Mouse (Mus musculus) induced T-regulatory cell, adult 2 months (primary cell): ENCODE results near the gene Ceacam9.
"Not testable (repeated sequence)": the region's sequence is repeated elsewhere in the genome, so short reads cannot be mapped to it uniquely, and the experiment has no call there.

Experiments
- DNase-seq: peaks from one replicate; pipeline ENCODE4 v3.0.0-alpha.2; 2012; ENCODE audit warnings: low read depth

The Ceacam9 gene

DNA sequence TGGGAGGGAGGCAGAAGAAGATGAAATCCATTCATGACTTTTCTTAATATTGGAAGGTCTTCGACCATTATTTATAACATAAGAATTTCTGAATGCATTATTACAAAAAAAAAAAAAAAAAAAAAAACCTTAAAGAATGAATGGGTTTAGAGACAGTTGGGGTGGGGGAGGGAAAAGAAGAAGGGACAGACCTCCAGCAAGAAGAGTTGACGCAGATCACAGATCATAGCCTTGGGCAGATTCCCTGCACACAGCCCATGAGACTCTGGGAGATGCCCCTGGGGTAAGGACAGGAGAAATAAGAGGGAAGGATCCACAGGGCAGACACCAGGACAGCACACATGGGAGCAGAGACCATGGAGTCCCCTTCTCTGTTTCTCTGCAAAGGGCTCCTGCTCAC is at the start of gene Ceacam9:
Gene Ceacam9 (plus strand): TSS at position 301 of the 400 bp plus-strand sequence.
- DNase-seq = no peak

DNA sequence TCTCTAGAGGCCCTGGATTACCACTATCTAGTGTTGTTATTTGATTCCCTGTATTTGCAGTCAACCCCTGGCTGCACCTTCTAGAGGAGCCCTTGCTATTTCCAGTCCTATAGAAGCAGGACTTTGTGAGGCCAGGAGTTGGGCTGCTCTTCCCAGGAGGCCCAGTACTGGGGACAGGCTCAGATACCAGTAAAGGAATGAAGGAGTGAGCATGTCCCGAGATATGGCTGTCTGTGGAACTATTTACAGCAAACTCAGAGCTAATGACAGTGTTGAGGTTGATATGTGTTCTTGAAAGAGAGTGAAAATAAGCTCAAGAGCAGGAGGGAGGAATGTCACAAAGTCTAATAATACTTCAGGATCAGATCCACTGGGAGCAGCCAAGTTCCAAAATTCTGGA is 47.9 kb upstream of the Ceacam9 start:
- DNase-seq = no peak

DNA sequence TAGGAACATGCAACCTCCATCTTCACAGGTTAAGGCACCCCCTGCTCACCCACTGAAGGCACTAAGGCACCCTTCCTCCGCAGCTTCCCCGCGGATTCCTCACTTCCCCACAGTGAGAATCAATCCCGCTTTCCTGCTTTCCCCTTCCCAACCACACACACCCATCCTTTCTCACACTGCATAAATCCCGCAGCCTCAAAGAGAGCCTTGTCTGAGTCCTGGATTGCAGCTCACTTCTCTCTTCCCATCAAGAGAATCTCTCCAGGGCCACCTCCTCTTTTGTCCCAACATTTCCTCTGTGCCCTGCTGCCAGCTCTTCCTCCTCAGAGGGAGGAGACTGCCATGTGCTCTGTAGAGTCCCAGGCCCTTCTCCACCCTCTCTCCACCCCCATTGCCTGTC is 47.0 kb upstream of the Ceacam9 start:
- not testable (repeated sequence) for DNase-seq

DNA sequence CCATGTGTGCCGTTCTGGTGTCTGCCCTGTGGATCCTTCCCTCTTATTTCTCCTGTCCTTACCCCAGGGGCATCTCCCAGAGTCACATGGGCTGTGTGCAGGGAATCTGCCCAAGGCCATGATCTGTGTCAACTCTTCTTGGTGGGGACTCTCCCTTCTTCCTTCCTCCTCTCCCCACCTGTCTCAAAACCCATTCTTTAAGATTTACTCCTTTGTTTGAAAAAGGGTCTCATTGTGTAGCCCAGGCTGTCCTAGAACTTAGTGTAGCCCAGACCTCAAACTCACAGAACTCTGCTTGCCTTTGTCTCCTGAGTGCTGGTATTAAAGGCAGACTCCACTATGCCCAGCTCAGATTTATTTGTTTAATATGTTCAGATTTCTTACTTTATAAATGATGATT is 46.1 kb upstream of the Ceacam9 start, which contains the start of gene Ceacam15:
Gene Ceacam15 (minus strand): TSS at position 101 of the 400 bp plus-strand sequence.
- DNase-seq = no peak

DNA sequence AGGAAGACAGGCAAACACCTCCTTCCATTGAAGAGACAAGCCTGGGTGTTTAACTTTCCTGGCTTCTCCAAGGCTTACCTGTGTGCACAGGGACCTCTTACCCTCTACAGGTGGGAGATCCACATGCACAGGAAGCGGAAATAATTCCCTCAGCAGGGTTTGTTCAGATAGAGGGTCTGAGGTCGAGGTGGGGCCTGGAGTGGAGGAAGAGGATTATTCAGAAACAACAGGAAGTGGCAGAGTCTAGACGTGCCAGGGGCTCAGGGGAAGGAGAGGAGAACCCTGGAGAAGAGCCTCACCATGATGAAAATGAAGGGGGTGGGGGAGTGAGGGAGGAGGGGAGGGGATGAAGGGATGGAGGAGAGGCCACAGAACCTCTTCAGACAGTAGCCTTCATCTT is 41.5 kb upstream of the Ceacam9 start:
- DNase-seq = not testable (repeated sequence)

DNA sequence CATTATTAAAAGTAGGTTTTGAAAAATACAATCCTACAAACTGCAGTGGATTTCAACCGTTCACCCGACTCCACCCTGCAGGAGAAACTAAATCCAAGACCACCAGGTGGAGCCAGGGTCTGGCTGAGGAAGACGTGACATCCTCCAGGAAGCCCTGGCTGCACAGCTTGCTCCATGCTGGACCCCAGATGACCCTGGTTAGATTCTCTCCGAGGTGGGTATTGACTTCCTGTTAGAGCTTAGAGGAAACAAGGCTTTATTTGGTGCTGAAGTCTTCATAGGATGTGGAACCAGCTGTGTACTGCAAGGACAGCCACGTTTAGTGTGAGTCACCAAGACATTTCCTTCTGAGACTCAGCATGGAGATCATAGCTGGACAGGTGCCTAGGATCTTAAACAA is 32.5 kb upstream of the Ceacam9 start:
- DNase-seq = no peak

DNA sequence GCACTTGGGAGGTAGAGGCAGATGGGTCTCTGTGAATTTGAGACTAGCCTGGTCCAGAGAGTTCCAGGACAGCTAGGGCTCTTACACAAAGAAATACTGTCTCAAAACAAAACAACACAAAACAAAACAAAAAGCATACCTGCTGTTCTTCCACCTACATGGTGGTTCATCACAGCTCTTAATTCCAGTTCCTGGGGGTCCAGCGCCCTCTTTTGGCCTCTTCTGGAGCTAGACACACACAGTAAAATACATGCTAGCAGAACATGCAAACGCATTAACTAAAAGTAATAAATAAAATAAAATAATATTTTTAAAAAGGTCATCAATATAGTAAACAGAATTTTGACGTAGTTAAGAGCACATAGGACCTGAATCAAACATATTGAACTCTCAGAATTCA is 26.7 kb upstream of the Ceacam9 start:
- DNase-seq = peak; percentile 83

DNA sequence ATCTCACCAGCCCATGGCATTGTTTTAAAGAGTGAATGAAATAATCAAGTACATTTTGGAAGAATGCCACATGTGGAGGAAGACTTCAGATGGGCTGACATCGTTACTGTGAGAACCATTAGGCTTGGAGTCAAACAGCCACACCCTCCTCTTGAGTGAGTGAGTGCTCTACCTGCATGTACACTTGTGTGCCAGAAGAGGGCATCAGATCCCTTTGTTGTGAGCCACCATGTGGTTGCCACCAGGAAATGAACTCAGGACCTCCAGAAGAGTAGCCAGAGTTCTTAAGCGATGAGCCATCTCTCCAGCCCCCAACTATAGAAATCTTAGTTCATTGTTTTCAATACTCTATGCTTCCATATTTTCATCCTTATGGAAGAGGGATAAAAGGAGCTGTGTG is 22.7 kb upstream of the Ceacam9 start:
- DNase-seq = peak; percentile 67

DNA sequence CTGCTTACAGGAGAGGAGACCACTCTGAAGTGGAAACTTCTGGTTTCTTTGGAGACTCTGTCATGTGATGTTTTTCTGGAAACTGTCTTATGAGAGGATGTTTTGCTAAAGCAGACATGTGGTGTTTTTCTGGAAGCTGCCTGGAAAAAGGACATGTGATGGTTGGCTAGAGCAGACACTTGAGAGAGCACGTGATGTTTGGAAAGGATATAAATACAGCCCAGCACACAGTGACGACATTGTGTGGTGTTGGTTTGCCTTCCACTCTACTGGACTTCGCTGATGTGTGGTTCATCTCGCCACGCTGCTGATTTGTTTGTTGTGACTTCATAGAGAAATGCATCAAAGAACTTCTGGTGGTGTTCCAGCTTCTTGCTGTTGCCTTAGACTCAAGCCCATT is 21.1 kb upstream of the Ceacam9 start:
- no peak for DNase-seq

DNA sequence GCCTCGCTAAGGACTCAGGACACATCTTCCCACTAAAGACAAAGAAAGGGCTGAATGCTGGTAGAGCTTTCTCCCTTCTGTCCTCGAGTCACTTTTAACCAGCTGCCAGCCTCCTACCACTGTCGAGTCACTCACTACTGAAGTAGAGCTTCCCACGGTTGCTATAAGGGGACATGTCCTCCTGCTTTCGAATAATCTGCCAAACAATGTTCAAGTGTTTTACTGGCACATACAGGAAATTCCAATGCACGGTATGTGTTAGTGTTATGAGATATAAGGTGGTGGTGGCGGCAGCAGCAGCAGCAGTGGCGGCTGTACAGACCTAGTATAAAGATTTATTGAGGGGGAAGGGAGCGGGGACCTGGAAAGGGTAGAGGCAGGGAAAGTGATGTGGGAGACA is 15.3 kb upstream of the Ceacam9 start:
- no peak for DNase-seq

DNA sequence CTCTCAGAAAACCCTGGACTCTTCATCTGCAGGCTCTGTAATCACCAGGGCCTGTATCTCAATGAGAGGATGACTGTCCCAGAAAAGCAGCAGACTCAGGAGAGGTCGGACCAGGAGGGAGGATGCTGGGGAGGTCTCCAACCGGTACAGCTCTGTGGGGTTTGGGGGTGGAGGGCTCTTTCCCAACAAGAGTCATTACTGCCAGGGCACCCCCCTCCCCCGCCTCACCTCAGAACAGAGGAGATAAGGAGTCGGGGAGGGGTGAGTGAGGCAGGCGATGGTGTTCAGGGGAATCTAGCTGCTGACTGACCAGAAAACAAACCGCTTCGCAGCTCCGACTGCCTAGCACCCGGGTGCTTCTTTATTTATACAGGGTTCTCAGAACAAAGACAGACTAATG is 13.5 kb upstream of the Ceacam9 start:
- no peak for DNase-seq

DNA sequence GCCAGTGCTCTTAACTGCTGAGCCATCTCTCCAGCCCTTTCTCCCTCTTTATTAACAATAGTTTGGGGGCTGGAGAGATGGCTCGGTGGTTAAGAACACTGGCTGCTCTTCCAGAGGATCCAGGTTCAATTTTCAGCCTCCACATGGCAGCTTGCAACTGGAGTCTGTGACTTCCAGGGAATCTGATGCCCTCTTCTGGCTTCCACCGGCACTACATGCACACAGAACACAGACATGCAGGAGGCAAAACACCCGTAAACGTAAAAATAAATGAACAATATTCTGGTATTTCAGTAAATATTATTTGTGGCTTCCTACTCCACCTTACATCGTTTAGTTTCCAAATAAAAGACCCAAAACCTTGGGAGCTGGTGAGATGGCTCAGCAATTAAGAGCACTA is 11.1 kb upstream of the Ceacam9 start:
- peak; percentile 49 for DNase-seq

DNA sequence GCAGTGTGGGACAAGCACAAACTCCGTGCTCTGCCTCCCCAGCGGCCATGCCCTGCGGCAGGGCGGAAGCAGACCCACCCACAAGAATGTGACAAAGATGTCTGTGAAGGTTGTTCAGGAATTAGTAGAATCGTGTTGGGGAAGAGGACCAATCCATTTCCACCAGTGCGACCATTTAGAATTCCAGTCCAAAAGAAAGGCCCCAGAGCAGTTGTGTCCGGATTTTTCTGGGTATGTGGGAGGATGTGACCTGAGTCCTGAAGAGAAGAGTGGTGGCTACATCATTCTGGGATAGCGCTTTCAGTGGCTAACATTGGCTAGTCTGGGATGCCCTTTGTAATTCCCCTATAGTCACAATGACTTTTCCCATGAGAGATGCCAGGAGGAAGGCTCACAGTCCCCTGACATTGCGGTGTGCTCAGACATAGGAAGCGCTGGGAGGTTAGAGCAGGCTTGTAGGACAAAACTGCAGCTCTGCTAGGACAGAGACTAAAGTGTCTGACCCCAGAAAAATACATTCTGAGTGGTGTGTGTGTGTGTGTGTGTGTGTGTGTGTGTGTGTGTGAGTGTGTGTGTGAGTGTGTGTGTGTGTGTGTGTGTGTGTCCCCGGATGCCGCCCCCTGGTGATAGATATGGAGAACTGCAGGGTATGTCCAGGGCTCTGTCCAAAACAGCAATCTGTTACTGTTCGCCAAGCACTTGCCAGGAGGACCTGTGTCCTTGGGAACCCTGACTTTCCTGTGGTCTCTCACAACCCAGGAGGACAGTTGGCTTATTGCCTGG is 8.9 kb upstream of the Ceacam9 start:
- DNase-seq = peak; percentile 26

DNA sequence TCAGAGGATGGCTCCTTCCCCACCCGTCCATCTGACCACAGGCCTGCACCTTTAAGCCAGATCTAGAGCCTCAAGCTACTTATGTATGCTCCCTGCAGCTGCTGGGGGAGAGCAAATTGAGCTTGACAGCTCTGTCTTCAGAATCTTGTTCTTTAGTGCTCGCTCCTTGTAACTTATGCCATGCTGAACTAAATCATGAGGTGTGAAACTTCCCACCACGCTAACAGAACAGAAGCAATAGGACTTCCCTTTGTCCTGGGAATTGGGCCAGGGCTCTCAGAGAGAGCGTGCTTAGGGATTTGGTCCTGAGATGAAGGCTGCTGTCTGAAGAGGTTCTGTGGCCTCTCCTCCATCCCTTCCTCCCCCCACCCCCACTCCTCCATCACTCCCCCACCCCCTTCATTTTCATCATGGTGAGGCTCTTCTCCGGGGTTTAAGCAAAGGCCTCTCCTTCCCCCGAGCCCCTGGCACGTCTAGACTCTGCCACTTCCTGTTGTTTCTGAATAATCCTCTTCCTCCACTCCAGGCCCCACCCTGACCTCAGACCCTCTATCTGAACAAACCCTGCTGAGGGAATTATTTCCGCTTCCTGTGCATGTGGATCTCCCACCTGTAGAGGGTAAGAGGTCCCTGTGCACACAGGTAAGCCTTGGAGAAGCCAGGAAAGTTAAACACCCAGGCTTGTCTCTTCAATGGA is 5.1 kb upstream of the Ceacam9 start:
- DNase-seq = not testable (repeated sequence)

DNA sequence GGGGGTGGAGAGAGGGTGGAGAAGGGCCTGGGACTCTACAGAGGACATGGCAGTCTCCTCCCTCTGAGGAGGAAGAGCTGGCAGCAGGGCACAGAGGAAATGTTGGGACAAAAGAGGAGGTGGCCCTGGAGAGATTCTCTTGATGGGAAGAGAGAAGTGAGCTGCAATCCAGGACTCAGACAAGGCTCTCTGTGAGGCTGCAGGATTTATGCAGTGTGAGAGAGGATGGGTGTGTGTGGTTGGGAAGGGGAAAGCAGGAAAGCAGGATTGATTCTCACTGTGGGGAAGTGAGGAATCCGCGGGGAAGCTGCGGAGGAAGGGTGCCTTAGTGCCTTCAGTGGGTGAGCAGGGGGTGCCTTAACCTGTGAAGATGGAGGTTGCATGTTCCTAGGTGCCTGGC is 761 bp downstream of the Ceacam9 start:
- not testable (repeated sequence) for DNase-seq

DNA sequence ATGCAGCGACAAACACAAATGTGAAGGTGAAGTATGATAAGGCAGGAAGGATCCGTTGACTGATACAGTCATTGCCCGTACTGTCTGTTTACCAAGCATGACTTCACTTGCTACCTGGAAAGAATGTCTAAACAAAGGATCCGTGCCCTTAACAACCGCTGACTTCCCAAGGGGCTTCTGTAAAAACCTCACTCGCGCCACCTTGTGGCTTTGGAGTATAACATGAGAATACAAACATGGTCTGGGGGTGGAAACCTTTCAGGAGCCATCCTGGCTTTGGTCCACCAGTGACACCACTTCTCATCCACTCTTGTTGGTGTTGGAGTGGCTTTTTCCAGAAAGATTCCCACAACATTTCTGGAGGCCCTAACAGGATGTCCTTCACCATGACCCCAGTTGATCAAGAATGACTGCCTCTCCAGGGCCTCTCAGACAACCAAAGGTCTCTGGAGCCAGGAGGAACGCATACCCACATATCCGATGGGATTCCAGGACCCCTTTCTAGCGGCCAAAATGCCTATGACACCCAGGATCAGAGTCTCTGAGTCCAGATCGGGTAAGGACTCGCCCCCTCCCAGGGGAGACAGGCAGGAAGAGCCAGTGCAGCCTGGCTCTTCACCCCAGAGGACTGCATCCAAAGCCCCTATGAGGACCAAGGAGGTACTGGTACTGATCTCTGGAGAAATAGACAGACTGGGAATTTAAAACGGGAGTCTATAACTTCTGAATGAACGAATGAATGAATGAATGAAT is 7.0 kb downstream of the Ceacam9 start:
- peak; percentile 91 for DNase-seq

DNA sequence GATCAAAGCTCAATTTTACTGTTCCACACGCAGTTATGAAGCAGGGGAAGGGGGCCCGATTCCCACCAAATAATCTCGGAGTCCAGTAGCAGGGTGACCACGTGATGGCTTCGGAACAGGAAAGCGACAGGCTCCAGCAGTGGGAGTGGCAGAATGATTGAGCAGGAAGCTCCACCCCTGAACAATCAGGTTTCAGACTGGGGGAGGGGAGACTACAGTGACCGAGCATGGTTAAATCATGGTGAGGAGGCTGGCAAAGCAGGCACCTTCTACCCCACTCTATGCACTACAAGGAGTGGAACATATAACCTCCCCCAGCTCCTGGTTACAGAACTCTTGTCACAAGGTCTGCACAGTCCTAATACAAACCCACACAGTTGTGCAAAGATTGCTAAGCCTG is 7.8 kb downstream of the Ceacam9 start:
- peak; percentile 74 for DNase-seq

DNA sequence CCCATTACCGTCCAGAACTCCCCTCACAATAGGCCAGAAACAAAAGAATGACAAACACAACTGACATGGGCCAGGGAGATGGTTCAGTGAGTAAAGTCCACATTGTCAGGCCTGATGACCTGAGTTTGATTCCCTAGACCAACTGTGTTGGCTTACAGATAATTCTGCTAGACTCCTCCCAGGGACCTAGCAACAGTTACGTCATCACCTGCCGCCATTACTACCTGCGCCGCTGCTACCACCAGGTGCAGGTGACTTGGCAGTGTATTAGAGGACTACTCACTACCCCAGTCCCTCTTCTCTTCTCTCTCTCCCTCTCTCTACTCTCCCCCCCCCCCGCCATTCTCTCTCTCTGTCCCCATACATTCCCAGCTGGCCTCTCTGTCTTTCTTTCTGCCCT is 9.1 kb downstream of the Ceacam9 start:
- DNase-seq = no peak

DNA sequence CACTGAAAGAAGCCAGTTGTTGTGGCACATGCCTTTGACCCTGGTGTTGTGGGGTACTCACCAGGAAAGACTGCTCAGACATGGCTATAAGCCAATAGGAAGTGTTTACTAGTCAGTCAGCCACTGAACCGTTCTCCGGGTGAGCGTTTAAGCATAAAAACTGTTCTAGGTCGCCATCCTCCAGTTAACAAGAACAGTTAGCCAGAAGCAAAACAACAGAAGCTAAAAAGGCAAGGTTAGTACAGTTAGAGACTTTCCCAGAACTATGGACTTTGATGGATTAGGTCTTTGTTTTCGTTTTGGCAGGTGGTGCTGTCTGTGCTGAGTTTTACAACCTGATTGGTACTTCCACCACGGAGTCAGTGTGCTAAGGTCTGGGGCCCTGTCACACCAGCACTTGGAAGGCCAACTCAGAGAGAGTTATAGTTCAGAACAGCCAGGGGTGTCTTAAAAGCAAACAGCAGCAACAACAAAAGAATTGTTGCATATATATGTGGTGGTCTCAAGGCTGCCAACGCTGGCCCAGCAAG is 10.2 kb downstream of the Ceacam9 start:
- DNase-seq = no peak

DNA sequence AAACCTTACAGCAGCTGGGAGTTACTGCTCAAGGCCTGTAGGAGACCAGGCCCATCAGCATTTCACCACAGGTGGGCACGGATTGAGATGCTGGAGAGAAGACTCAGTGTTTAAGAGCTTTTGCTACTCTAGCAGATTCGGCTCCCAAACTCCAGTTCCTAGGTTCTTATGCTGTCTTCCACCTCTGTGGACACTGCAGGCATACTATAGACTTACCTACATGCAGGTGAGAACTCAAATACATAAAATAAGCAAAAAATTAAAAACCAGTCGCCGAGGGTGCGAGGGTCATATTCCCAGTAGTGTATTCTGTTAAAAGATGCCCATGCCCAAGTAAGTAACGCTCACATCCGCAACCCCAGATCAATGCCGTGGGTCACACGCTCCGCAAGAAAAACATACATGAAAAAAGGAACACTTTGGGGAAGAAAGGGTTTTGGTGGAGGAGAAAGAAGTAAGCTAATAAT is 15.9 kb downstream of the Ceacam9 start:
- no peak for DNase-seq

DNA sequence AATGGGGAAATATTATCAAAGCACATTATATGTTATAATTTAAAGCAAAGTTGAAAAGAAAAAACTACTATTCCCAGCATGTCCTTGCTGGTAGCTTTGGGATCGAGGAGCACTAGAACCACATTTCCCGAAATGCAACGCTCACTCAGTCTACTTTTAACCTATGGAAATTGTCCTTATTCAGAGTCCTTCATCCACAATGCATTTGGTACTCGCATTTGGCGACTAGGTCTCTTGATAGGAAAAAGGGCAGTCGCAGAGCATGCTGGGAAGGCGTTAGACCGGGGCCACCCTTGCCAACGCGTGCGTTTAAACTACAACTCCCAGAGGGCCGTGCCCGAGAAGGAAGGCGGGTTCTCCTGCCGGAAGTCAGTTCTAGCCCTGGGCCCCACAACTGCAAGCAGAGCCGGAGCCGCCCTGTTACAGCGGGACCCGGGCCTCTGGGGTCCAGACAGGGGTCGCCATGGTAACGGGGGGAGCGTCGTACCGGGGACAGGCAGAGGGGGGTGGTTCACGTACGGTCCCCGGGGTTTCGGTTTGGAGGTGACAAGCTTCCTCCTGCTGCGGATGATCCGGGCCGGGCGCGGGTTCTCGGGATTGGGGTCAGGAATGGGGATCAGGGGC is 16.5 kb downstream of the Ceacam9 start, which contains the start of gene Ap2s1:
Gene Ap2s1 (plus strand): TSS at position 338 of the 624 bp plus-strand sequence.
- peak; percentile 96 for DNase-seq
